Mouse (Mus musculus): Measurements from ENCODE around the gene Gm7029. TPM values are rescaled to one million over a fixed set of nuclear protein-coding genes. Genes with fewer than 3 reads are reported as not detected.
"Not testable (repeated sequence)": the region's sequence is repeated elsewhere in the genome, so short reads cannot be mapped to it uniquely, and the experiment has no call there.

The Gm7029 gene
- polyA plus RNA-seq, 1 experiment from 2014 or later = not detected

DNA sequence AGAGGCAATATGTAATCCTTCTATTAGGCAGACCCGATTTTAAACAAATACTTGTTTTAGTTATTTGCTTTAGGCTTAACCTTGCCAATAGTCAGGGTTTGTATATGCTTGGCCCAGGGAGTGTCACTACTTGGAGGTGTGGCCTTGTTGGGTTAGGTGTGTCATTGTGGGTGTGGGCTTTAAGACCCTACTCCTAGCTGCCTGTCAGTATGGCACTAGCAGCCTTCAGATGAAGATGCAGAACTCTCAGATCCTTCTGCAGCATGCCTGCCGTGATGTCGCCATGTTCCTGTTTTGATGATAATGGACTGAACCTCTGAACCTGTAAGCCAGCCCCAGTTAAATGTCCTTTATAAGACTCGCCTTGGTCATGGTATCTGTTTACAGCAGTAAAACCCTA is 19.4 kb downstream of the Gm7029 start:
- H3K27ac ChIP-seq; H3K9me3 ChIP-seq; H3K9ac ChIP-seq; H3K4me2 ChIP-seq (replicated peaks); H3K36me3 ChIP-seq; ATAC-seq (ENCODE audit: insufficient number of reproducible peaks, insufficient read depth, low FRiP score, low TSS enrichment); H3K27me3 ChIP-seq; H3K4me3 ChIP-seq; H3K4me1 ChIP-seq: not testable (repeated sequence)
- WGBS = 74% methylated on average over 4 of the region's 4 CpGs

DNA sequence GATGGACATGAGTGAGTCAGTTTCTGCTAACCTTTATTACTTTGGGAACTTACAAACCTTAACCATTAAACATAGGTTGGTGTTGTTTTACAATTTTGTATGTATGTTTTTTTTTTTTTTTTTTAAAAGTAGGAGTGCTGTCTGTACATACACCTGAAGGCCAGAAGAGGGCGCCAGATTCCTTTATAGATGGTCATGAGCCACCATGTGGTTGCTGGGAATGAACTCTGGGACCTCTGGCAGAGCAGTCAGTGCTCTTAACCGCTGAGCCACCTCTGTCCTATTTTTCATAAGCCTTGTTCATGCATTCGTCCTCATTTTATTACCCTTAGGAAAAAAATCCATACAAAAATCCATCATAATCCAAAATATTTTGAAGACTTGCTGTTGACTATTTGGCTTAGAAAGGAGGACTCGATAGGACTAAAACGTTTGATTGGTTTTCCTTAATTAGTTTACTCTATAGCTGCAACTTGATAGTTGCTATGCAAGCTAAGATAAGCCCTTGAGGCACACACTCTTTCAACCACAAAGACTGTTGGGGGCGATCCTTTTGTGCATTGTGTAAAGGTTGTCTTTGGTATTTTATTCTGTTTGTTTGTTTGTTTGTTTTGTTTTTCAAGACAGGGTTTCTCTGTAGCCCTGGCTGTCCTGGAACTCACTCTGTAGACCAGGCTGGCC is 23.6 kb downstream of the Gm7029 start:
- H3K27ac ChIP-seq = no peak overlapping the region

DNA sequence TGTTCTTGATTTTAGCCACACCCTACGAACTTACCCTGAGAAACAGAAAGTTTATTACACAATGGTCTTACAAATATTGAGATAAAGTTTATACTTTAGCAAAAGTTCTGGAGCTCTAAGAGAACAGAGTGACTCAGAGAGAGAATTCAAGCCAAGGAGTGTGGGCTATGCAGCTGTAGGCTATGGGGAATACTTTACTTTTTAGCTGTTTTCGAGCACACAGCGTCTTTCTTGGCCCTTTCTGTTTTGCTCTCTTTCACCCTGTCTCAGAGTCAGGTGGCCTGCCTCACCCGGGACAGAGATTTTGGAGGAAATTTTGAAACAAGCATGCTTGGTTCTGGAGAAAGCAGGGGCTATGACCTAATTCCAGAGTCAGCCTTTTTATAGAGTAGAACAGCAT is 24.6 kb downstream of the Gm7029 start:
- H3K4me3 ChIP-seq; H3K4me2 ChIP-seq (replicated peaks); H3K4me1 ChIP-seq; H3K36me3 ChIP-seq; H3K27ac ChIP-seq; ATAC-seq (ENCODE audit: insufficient number of reproducible peaks, insufficient read depth, low FRiP score, low TSS enrichment); H3K27me3 ChIP-seq; H3K9me3 ChIP-seq; H3K9ac ChIP-seq: not testable (repeated sequence)
- WGBS = 85% methylated on average over 4 of the region's 4 CpGs

More for the DNA sequence above, 23.6 kb downstream of the Gm7029 start:
- no peaks in the 10 kb centered on the region for H3K9me3 ChIP-seq
- no peaks in the 10 kb centered on the region for H3K27me3 ChIP-seq
- H3K4me3 ChIP-seq = no peak overlapping the region
- 36% methylated on average over 6 of the region's 6 CpGs for WGBS
- no peaks in the 10 kb centered on the region for H3K36me3 ChIP-seq
- H3K9ac ChIP-seq = no peak overlapping the region
- no peak for ATAC-seq (ENCODE audit: insufficient number of reproducible peaks, insufficient read depth, low FRiP score, low TSS enrichment)
- no peak overlapping the region for H3K4me2 ChIP-seq (replicated peaks)
- H3K4me1 ChIP-seq = no peaks in the 10 kb centered on the region

DNA sequence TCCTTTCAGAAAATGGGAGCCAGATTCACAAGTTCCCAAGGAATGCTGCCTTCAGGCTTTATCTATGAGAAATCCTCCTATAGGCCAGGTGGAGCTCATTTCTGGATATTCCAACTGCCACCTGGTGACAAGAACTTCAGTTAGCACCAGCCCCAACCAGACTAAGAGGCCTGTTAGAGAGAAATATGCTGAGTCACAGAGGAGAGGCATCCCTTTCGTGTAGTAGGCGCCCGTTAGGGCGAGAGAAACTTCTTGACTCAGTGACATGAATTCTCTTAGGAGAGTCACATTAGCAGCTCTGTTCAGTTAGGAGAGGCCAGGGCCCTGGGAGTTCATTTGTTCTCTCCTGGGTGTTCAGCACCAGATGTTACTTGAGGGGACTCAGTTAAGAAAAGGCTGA is 26.0 kb downstream of the Gm7029 start:
- Histone ChIP-seq H3K9me3 (no peaks in the 10 kb centered on the region), H3K4me1 (no peaks in the 10 kb centered on the region), H3K9ac (no peak overlapping the region), H3K27me3 (no peaks in the 10 kb centered on the region), H3K36me3 (no peaks in the 10 kb centered on the region), H3K4me3 (no peak overlapping the region), H3K27ac (no peak overlapping the region), H3K4me2 (replicated peaks) (no peak overlapping the region)
- WGBS = 83% methylated on average over 4 of the region's 4 CpGs
- no peak for ATAC-seq (ENCODE audit: insufficient number of reproducible peaks, insufficient read depth, low FRiP score, low TSS enrichment)

- H3K27ac ChIP-seq = no peak overlapping the region
- H3K9me3 ChIP-seq = no peaks in the 10 kb centered on the region
- H3K36me3 ChIP-seq = no peaks in the 10 kb centered on the region
- no peaks in the 10 kb centered on the region for H3K4me1 ChIP-seq
- no peak for ATAC-seq (ENCODE audit: insufficient number of reproducible peaks, insufficient read depth, low FRiP score, low TSS enrichment)
- no peak overlapping the region for H3K9ac ChIP-seq
- H3K4me3 ChIP-seq = no peak overlapping the region
- 66% methylated on average over 7 of the region's 7 CpGs for WGBS
- no peak overlapping the region for H3K4me2 ChIP-seq (replicated peaks)
- no peaks in the 10 kb centered on the region for H3K27me3 ChIP-seq
Measured at GRCm38 (mm10) chr17:33900281-33900988, 26.8 kb downstream of the Gm7029 start.

- 77% methylated on average over 4 of the region's 4 CpGs for WGBS
- Histone ChIP-seq H3K9me3 (no peaks in the 10 kb centered on the region), H3K9ac (no peak overlapping the region), H3K4me2 (replicated peaks) (no peak overlapping the region), H3K36me3 (no peaks in the 10 kb centered on the region), H3K27me3 (no peaks in the 10 kb centered on the region), H3K4me1 (no peaks in the 10 kb centered on the region), H3K4me3 (no peak overlapping the region), H3K27ac (no peak overlapping the region)
- ATAC-seq (ENCODE audit: insufficient number of reproducible peaks, insufficient read depth, low FRiP score, low TSS enrichment) = no peak
Measured at GRCm38 (mm10) chr17:33900989-33901314, 27.3 kb downstream of the Gm7029 start.

DNA sequence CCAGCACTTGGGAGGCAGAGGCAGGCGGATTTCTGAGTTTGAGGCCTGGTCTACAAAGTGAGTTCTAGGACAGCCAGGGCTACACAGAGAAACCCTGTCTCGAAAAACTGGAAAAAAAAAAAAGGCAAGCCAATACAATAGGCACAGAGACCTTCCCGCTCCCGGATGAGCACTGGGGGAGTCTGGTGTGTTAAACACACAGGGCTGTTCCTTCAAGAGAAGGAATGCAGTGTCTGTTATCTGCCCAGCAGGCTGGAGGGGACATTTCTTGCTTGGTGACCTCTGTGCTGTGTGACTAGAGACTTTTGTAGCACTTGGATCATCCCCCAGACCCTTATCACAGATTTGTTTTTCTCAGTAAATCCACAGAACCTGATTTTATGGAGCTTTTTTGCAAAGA is 28.0 kb downstream of the Gm7029 start:
- H3K4me3 ChIP-seq = no peak overlapping the region
- H3K27me3 ChIP-seq = no peaks in the 10 kb centered on the region
- H3K4me1 ChIP-seq = no peaks in the 10 kb centered on the region
- 59% methylated on average over 4 of the region's 4 CpGs for WGBS
- no peak overlapping the region for H3K27ac ChIP-seq
- no peaks in the 10 kb centered on the region for H3K9me3 ChIP-seq
- H3K36me3 ChIP-seq = no peaks in the 10 kb centered on the region
- no peak overlapping the region for H3K4me2 ChIP-seq (replicated peaks)
- no peak overlapping the region for H3K9ac ChIP-seq
- no peak for ATAC-seq (ENCODE audit: insufficient number of reproducible peaks, insufficient read depth, low FRiP score, low TSS enrichment)

GRCm38 (mm10) chr17:33902079-33902478 is 28.4 kb downstream of the Gm7029 start:
- Histone ChIP-seq H3K36me3 (no peaks in the 10 kb centered on the region), H3K27ac (no peak overlapping the region), H3K4me2 (replicated peaks) (no peak overlapping the region), H3K4me3 (no peak overlapping the region), H3K9ac (no peak overlapping the region), H3K27me3 (no peaks in the 10 kb centered on the region), H3K9me3 (no peaks in the 10 kb centered on the region), H3K4me1 (no peaks in the 10 kb centered on the region)
- 72% methylated on average over 4 of the region's 4 CpGs for WGBS
- no peak for ATAC-seq (ENCODE audit: insufficient number of reproducible peaks, insufficient read depth, low FRiP score, low TSS enrichment)

GRCm38 (mm10) chr17:33902491-33902890 is 28.9 kb downstream of the Gm7029 start:
- Histone ChIP-seq H3K27me3 (no peaks in the 10 kb centered on the region), H3K4me1 (no peaks in the 10 kb centered on the region), H3K9me3 (no peaks in the 10 kb centered on the region), H3K36me3 (no peaks in the 10 kb centered on the region), H3K27ac (no peak overlapping the region), H3K4me2 (replicated peaks) (no peak overlapping the region), H3K9ac (no peak overlapping the region), H3K4me3 (no peak overlapping the region)
- no peak for ATAC-seq (ENCODE audit: insufficient number of reproducible peaks, insufficient read depth, low FRiP score, low TSS enrichment)
- 86% methylated on average over 7 of the region's 7 CpGs for WGBS

- ATAC-seq (ENCODE audit: insufficient number of reproducible peaks, insufficient read depth, low FRiP score, low TSS enrichment); H3K9me3 ChIP-seq; H3K4me2 ChIP-seq (replicated peaks); H3K9ac ChIP-seq; H3K27ac ChIP-seq; H3K36me3 ChIP-seq; H3K27me3 ChIP-seq; H3K4me1 ChIP-seq; H3K4me3 ChIP-seq: not testable (repeated sequence)
- WGBS = 57% methylated on average over 6 of the region's 6 CpGs
Measured at GRCm38 (mm10) chr17:33903911-33904651, 30.4 kb downstream of the Gm7029 start.

DNA sequence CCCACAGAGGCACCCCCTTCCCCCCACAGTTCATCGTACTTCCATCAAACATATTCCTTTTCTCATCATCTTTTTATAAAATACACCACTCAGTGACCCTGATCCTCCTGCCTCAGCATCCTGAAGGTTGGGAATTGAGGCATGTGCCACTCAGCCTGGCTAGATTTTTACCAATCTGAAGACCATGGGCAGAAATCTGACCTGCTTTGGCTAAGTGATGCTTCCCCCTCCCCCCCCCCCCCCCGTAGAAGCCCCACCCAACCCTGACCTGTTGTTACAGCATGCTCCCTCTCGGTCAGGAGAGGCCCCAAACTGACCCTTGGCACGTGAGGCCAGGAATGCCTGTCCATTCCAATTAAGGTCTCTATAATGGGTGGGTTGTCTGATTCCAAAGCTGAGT is 31.2 kb downstream of the Gm7029 start, which contains the start of gene Platr17:
Gene Platr17 (plus strand): TSS at position 301 of the 400 bp plus-strand sequence.
- not testable (repeated sequence) for H3K27ac ChIP-seq; H3K36me3 ChIP-seq; H3K9me3 ChIP-seq; H3K4me1 ChIP-seq; H3K4me3 ChIP-seq; H3K9ac ChIP-seq; ATAC-seq (ENCODE audit: insufficient number of reproducible peaks, insufficient read depth, low FRiP score, low TSS enrichment); H3K4me2 ChIP-seq (replicated peaks); H3K27me3 ChIP-seq
- 11% methylated on average over 4 of the region's 4 CpGs for WGBS
